Mouse (Mus musculus) c-Kit-positive CD71-negative TER-119-negative erythroid progenitor cells, embryonic 14.5 days (primary cell): Measurements from ENCODE around the gene Ank3.

Experiments
- DNase-seq: peaks from one replicate; pipeline ENCODE4 v3.0.0-alpha.2; 2013; ENCODE audit warnings: low read depth

The Ank3 gene

GRCm38 (mm10) chr10:70065191-70065590, 666.6 kb downstream of the Ank3 start:
- DNase-seq = no peak

GRCm38 (mm10) chr10:70066497-70067168, 668.1 kb downstream of the Ank3 start:
- DNase-seq = no peak

GRCm38 (mm10) chr10:70067169-70068115, 668.9 kb downstream of the Ank3 start:
- no peak for DNase-seq

- no peak for DNase-seq
Observed at GRCm38 (mm10) chr10:70069321-70069720, 670.7 kb downstream of the Ank3 start.

- DNase-seq = no peak
Observed at GRCm38 (mm10) chr10:70071334-70071733, 672.8 kb downstream of the Ank3 start.
